Mouse (Mus musculus) T-cell, adult 2 months (primary cell): Measurements from ENCODE around the gene Zfyve9.

ENCODE experiments used
- DNase-seq: peaks from one replicate; pipeline ENCODE4 v3.0.0; 2022; ENCODE audit warnings: low spot score

Zfyve9 gene

DNA sequence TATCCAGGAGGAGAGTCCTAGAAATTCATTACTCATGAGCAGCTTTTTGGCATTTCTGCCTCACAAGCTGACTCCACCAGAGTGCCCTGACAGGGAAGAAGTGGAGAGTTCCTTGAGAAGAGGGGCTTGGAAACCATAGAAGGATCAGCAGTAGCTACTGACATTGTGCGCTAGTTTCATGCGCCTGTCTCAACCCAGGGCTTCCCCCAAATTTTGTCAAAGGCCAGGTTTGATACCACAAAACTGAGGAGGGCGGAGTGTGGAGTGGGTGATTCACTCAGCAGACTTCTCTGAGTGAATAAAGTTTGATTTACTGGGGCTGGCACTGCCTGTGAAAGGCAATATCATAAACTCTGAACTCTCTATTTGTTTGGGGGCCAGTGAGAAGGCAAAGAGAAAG lies 171.9 kb downstream of the Zfyve9 start:
- no peak for DNase-seq

DNA sequence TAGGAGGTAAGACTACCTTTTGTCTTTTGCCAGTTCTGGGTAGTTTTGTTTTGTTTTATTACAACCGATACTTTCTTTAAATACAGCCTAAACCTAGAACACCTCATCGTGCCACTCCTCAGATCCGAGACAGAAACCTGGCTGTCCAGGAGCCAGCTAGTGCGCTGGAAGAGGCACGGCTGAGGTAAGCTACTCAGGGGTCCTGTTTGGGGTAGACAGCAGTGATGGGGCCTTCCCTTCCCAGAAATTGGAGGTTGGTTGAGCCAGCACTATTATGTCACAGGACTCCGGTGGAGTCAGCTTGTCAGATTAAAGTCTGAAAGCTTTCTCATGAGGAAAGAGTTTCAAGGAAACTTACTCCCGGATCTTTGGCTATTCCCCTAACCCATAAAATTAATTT lies 178.7 kb downstream of the Zfyve9 start:
- DNase-seq, result no peak

DNA sequence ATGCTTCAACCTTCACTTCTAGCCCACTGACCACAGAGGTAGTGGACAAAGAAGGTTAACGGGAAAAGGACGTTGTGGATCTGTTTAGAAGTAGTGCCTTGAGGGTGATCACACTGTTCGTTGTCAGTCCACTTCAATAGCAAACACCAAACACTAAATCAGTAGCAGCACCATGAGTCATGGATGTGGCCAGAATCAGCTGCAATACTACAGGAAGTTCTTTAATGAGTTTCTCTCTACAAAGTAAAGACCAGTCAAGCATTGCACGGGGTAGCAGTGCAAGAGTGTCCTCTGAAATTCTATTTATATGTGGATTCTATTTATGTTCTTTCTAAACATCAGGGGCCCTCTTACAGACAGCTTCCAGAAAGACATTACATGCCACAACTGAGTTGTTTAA lies 182.3 kb downstream of the Zfyve9 start:
- DNase-seq, result no peak

DNA sequence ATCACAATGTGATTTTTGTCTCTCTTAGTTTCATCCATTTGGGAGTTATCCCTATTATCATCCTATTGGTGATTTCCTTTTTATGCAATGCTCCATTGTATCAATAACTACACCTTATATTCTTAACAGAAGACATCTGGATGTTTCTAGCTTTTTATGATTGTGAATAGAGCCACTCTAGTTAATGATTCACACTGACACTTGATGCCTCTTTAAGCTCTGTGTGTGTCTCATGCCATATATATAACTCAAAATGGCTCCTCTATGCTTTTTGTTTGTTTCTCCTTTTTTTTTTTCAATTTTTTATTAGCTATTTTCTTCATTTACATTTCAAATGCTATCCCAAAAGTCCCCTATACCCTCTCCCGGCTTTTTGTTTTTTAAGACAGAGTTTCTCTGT lies 184.8 kb downstream of the Zfyve9 start:
- no peak for DNase-seq

DNA sequence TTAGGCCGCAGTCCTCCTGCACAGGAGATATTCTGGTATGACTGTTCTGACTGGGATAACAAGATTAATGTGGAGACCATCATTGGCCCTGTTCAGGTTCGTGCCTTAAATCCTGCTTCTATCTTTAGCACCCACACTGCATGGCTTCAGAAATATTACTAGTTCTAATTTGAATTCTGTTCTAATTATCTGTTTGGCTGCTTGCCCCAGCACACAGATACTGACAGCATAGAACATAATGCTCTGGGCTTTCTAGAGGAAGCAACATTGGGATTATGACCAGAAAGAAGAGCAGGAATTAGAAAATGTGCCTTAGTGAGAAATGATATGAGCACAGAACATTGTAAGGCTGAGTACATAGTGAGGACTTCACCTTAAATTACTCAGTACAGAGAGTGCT lies 187.2 kb downstream of the Zfyve9 start:
- DNase-seq, result no peak
